Mouse (Mus musculus): ENCODE results near the gene Gm13889.

- TF ChIP-seq CTCF (IDR thresholded peaks at IDR 0.05; ENCODE audit: low read depth) (no peak), EP300 (IDR thresholded peaks at IDR 0.05; ENCODE audit: low read depth) (no peak)
These were observed 44.9 kb upstream of the Gm13889 start for GRCm38 (mm10) chr2:94001918-94002317.

All from heart, postnatal 0 days (tissue).